Mouse (Mus musculus) E14TG2a.4 (cell line): ENCODE results near the gene Lef1.
A peak's percentile ranks its signal among the peaks of the same experiment; 100 is the strongest.

Source experiments
- H3K27me3 ChIP-seq: 2 replicates; pipeline ENCODE4 v1.6.1; 2014; ENCODE audit warnings: low read length, control low read depth; ENCODE audit not compliant: insufficient read depth
- H3K36me3 ChIP-seq: 2 replicates; pipeline ENCODE4 v1.6.1; 2014; ENCODE audit warnings: low read length, control low read depth; ENCODE audit not compliant: insufficient read depth
- H3K4me1 ChIP-seq: replicated peaks from 2 replicates; pipeline ENCODE4 v1.6.1; 2014; ENCODE audit warnings: low read depth, low read length, control low read depth
- H3K4me3 ChIP-seq: replicated peaks from 2 replicates; pipeline ENCODE4 v1.5.1; 2014; ENCODE audit warnings: mild to moderate bottlenecking, low read length
- H3K9me3 ChIP-seq: 2 replicates; pipeline ENCODE4 v1.6.1; 2014; ENCODE audit warnings: low read length, control low read depth
- CTCF ChIP-seq: conservative IDR thresholded peaks from 2 replicates; pipeline ENCODE4 v1.5.1; 2014; ENCODE audit warnings: low read length
- NANOG ChIP-seq: IDR thresholded peaks from 2 replicates; pipeline ENCODE4 v1.6.1; 2014; ENCODE audit warnings: borderline replicate concordance, low read length, mixed read lengths
- POU5F1 ChIP-seq: IDR thresholded peaks from 2 replicates; pipeline ENCODE4 v1.6.1; 2014; ENCODE audit warnings: low read length, borderline replicate concordance

Lef1 gene

DNA sequence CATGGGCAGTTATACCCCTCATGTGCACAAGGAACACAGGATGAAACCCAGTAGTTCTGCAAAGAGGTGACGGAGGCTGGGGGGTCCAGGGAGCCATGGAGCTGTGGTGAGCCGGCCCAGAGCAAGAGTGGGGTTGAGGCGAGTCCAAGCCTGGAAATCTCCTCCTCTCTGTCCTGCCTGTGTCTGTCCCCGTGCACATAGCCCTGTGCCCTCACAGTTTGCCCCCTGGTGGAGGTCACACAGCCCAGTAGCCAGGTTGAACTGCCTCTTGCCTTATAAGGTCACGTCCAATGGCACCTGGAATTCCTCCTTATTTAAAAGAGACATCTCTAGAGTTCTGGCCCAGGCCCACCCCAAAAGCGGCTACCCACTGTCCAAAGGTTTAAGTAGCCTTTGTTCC lies 137.2 kb downstream of the Lef1 start:
- H3K4me1 ChIP-seq: peaks cover 74% of the 10 kb centered on the region
- H3K27me3 ChIP-seq: no peaks in the 10 kb centered on the region
- H3K4me3 ChIP-seq: 0 out of 2 replicates have a peak overlapping the region, but pooled peaks have one; percentile 1
- H3K36me3 ChIP-seq: peaks cover 90% of the 10 kb centered on the region
- TF ChIP-seq CTCF: no peak
- no peak for TF ChIP-seq POU5F1
- no peak for TF ChIP-seq NANOG
- no peaks in the 10 kb centered on the region for H3K9me3 ChIP-seq

DNA sequence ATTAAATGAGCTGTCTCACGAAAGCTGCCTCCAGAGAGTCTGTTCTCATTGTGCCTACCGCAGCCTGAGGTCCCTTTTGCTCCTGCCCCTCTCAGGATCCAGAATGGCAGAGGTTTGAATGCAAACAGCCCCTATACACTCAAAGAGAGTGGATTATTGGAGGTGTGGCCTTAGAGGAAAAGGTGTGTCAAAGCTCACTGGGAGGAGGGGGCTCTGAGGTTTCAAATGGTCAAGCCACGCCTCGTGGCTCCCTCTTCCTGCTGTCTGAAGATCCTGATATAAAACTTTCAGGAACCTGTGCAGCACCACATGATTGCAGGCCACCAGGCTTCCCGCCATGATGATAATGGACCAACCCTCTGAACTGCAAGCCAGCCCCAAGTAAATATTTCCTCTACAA lies 137.6 kb downstream of the Lef1 start:
- H3K36me3 ChIP-seq: peaks cover 90% of the 10 kb centered on the region
- H3K9me3 ChIP-seq: no peaks in the 10 kb centered on the region
- TF ChIP-seq POU5F1 (no peak), NANOG (no peak), CTCF (no peak)
- H3K4me3 ChIP-seq: 0 out of 2 replicates have a peak overlapping the region, but pooled peaks have one; percentile 1
- peaks cover 70% of the 10 kb centered on the region for H3K4me1 ChIP-seq
- no peaks in the 10 kb centered on the region for H3K27me3 ChIP-seq

DNA sequence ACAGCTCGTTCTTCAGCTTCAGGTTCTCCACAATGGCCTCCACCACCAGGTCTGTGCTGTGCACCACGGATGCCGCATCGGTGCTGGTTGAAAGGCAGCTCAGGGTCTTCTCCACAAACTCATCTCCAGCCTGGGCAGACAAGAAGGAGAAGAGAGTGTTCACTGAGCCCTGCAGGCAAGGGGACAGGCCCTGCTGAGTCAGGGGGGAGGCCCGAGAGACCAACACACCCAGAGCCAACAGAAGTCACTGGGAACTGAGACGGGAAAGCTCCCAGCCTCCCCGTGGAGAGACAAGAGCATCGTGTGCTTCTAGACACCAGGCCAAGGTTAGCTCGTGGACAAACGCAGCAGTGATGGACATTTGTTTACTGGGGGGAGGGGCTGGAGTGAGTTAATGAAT lies 138.2 kb downstream of the Lef1 start:
- Histone ChIP-seq H3K4me3 (no peak overlapping the region), H3K27me3 (no peaks in the 10 kb centered on the region), H3K4me1 (peaks cover 65% of the 10 kb centered on the region), H3K36me3 (peaks cover 88% of the 10 kb centered on the region), H3K9me3 (peaks cover under 1% of the 10 kb centered on the region)
- TF ChIP-seq POU5F1 (no peak), NANOG (no peak), CTCF (no peak)

DNA sequence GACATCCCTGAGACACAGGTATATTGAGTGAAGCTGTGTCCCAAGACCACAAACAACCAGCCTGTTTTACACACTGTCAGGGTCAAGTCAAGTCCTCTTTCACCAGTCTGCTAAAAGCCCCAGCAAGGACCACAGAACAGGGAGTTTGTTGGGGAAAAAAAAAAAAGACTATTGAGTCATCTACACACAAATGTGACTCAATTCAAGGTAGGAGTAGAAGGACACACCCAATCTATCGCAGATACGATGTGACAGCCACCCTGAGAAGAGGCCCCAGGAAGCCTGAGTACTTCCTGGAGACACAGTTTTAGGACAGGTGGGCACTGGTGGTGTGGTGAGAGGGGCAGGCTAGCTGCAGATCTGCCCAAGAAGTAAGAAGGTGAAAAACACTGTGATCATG lies 140.0 kb downstream of the Lef1 start:
- Histone ChIP-seq H3K36me3 (peaks cover 87% of the 10 kb centered on the region), H3K4me1 (peaks cover 65% of the 10 kb centered on the region), H3K4me3 (no peak overlapping the region), H3K9me3 (peaks cover 10% of the 10 kb centered on the region), H3K27me3 (no peaks in the 10 kb centered on the region)
- TF ChIP-seq POU5F1 (no peak), NANOG (no peak), CTCF (no peak)

DNA sequence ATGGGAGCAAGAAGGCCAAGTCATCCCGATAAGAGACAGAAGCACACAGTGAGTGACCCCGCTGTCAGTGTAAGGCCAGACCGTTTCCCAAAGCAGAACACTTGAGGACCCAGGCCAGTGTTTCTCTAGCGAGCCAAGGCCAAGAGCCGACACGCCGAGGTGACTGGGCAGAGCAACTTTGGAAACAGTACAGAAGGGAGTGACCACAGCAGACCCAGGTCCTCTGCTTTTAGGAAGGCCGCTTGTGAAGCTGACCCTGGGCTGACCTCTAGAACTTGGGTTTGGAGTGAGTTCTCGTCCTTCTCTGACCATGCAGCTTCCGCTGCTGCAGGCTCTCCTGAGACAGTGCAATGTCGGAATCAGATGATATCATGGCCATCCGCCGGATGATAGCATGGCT lies 140.7 kb downstream of the Lef1 start:
- H3K27me3 ChIP-seq: no peaks in the 10 kb centered on the region
- H3K36me3 ChIP-seq: peaks cover 85% of the 10 kb centered on the region
- H3K9me3 ChIP-seq: peaks cover 10% of the 10 kb centered on the region
- no peak overlapping the region for H3K4me3 ChIP-seq
- H3K4me1 ChIP-seq: peaks cover 62% of the 10 kb centered on the region
- TF ChIP-seq POU5F1: no peak
- TF ChIP-seq CTCF: no peak
- no peak for TF ChIP-seq NANOG

DNA sequence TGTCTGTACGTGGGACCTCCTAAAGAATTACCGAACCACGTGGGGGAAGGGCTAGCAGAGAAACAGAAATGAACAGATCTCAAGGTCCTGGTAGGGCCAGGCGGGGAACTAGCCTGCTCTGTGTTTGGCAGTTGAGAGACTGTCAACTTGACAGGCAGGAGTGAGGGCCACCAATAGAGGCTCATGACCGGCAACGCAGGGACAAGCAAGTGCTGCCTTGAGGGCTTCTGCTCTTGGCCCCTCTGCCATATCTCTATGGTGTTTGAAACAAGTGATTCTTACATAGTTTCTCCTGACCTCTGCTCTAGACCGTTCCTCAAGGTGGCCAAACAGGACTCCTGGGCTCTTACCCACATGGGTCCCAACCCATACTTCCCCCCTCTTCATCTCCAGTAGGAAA lies 141.3 kb downstream of the Lef1 start:
- TF ChIP-seq CTCF (no peak), NANOG (no peak), POU5F1 (no peak)
- H3K36me3 ChIP-seq: peaks cover 85% of the 10 kb centered on the region
- no peak overlapping the region for H3K4me3 ChIP-seq
- H3K4me1 ChIP-seq: peaks cover 56% of the 10 kb centered on the region
- H3K9me3 ChIP-seq: peaks cover 10% of the 10 kb centered on the region
- H3K27me3 ChIP-seq: no peaks in the 10 kb centered on the region

DNA sequence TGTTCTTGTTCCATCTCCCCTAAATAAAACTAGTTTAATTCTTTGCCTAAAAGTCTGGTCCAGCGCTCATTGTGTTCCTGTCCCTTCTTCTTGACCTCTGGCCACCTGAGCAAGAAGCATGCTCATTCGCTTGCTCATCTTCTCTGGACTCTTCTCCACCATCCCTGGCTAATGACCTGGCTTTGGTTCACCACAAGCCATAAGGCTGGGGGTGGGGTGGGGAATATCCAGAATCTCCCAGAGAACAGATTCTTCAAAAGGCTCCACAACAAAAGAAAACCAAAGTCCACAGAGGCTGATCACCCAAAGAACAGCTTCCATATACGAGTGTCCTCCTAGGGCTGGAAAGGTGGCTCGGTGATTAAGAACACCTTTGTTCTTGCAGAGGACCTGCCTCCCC lies 144.7 kb downstream of the Lef1 start:
- H3K4me3 ChIP-seq: no peak overlapping the region
- H3K4me1 ChIP-seq: peaks cover 38% of the 10 kb centered on the region
- peaks cover 69% of the 10 kb centered on the region for H3K36me3 ChIP-seq
- no peaks in the 10 kb centered on the region for H3K27me3 ChIP-seq
- TF ChIP-seq NANOG (no peak), CTCF (no peak), POU5F1 (no peak)
- H3K9me3 ChIP-seq: peaks cover 10% of the 10 kb centered on the region

DNA sequence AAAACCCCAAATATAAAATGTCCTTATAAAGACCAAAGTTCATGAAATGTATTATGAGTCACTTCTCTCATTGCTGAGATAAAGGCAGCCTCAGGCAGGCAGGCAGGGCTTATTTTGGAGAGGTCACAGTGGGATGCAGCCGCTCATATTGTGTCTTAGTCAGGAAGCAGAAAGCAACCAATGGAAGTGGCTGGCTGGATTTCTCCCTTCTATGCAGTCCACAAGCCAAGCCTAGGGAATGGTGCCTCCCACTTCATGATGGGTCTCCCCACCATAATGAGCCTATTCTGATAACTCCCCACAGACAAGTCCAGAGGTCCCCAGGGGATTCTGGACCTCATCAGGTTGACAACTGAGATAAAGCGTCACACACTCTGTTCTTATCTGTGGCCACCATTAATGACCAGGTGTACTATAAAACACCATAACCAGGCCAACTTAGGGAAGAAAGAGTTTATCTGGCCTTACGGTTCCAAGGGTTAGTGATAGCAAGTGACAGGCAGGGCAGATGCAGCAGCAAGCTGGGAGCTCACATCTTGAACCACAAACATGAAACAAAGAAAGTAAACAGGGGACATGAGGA lies 145.2 kb downstream of the Lef1 start:
- Histone ChIP-seq H3K27me3 (no peaks in the 10 kb centered on the region), H3K9me3 (peaks cover 14% of the 10 kb centered on the region), H3K4me1 (peaks cover 36% of the 10 kb centered on the region), H3K36me3 (peaks cover 67% of the 10 kb centered on the region), H3K4me3 (no peak overlapping the region)
- TF ChIP-seq CTCF (no peak), NANOG (no peak), POU5F1 (no peak)

DNA sequence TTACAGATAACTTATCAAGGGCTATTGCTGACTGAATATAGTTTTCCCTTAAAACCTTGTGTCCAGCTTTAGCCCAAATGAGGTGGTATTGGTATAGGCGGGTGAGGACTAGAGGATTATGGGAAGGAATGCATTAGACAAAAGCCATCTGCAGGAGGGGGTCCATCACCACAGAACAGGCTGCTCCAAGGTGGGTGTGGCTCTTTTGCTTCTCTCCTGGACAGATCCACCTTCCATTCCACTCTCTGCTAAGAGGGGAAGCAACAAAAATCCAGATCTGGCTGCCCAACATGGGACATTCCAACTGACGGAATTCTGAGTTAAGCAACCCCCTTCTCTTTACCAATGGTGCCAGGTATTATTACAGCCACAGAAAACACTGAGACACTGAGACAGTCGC lies 148.7 kb downstream of the Lef1 start:
- Histone ChIP-seq H3K27me3 (no peaks in the 10 kb centered on the region), H3K36me3 (peaks cover 65% of the 10 kb centered on the region), H3K4me1 (peaks cover 19% of the 10 kb centered on the region), H3K9me3 (peaks cover 22% of the 10 kb centered on the region), H3K4me3 (no peak overlapping the region)
- TF ChIP-seq CTCF (no peak), POU5F1 (no peak), NANOG (no peak)
